Mouse (Mus musculus): Measurements from ENCODE around the gene Cdc34.
"Not testable (repeated sequence)": the region's sequence is repeated elsewhere in the genome, so short reads cannot be mapped to it uniquely, and the experiment has no call there.

The Cdc34 gene

DNA sequence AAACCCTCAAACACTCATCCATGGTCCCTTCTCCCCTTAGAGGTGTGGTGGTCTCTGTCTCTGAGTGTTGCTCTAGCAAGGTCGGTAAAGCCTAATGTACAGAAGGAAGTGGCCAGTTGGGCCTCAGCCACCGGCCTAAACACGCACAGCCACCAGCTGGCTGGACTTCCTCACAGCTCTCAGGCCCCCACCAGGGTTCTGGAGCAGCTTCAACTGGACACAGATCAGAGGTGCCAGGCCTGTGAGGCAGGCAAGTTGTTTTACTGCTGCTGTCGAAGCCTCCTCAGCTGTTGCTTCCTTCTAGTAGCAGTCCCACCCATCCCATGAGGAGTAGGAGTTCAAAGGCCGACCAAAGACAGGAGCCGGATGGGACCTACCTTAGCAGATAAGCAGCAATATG, 15.9 kb downstream of the Cdc34 start:
- DNase-seq: no peak

DNA sequence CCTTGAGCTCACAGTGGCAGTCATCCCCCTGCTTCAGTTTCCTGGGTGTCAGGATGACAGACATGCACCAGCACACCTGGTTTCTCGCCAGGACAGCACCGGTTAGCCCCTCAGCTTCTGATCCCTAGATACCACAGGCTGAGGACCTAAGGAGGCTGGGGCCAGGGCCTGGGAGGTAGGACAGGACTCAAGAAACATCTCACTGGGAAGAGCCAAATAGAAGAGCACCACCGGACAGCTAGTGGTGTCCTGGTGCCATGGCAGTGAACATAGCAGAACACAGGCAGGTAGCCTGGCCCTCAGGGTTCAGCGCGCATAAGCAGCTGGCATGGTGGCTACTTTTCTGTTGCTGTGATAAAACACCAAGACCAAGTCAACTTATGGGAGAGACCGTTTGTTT, 16.5 kb downstream of the Cdc34 start:
- no peak for DNase-seq

DNA sequence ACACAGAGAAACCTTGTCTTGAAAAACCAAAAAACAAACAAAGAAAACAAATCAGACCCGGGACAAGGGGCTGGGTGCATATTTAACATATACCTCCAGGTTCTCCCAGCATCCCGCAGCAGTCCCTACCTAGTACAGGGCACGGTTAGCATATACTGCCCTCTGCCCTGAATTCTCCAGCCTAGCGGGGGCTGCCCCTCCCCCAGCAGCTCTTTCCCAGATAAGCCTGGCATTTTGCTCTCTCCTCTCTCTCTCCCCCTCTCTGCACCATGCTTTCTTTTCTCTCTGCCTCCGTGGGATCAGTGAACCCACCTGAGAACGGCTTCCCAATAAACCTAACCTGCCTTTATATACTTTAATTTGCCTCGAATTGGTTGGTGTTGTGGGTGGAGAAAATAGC, 18.7 kb downstream of the Cdc34 start:
- DNase-seq: no peak

DNA sequence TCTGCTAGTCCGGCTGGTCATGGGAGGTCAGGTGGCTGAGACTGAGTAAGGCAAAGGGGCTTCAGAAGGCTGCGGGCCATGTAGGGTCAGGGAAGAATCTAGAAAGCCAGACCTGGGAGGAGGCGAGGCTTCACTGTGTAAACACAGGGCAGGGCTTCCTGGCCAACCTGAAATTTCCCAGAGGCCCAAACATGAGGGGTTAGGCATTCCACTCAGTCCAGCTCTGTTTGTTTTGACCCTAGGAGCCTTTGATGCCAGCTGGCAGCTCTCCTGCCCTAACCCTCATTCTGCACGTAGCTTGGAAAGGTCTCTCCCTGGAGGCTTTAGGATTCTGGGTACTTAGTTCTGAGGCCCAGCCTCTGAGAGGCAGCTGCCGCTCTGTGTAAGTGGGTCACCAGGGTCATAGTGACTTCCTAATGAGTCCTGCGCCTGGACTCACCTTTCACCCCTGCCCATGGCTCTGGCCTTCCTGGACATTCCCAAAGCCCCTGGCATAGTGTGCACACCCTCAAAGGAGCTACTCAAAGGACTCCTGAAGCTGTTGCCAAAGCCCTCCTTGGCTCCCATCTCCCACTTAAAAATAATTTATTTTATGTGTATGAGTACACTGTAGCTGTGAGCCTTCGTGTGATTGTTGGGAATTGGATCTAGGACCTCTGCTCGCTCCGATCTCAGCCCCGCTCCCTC, 19.6 kb downstream of the Cdc34 start:
- peak; percentile 77 for DNase-seq

DNA sequence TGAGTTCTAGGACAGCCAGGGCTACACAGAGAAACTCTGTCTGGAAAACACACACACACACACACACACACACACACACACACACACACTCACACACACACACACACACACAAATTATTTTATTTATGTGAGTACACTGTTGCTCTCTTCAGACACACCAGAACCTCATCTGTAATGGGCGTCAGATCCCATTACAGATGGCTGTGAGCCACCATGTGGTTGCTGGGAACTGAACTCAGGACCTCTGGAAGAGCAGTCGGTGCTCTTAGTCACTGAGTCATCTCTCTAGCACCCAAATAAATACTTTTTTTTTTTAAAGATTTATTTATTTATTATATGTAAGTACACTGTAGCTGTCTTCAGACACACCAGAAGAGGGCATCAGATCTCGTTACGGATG, 21.0 kb downstream of the Cdc34 start:
- not testable (repeated sequence) for DNase-seq

DNA sequence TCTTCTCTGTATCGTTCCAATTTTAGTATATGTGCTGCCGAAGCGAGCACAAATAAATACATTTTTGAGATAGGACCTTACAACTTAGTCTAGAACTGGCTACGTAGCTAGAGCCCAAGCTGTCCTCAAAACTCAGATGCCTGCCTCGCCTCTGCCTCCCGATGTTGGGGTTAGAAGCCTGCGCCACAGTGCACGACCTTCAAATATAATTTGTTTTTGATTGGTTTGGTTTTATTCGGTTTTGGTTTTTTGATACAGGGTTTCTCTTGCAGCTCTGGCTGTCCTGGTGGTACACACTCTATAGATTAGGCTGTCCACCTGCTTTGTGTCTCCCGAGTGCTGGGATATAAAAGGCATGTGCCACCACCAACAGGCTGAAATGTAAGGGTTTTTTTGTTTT, 21.5 kb downstream of the Cdc34 start:
- DNase-seq: no peak

DNA sequence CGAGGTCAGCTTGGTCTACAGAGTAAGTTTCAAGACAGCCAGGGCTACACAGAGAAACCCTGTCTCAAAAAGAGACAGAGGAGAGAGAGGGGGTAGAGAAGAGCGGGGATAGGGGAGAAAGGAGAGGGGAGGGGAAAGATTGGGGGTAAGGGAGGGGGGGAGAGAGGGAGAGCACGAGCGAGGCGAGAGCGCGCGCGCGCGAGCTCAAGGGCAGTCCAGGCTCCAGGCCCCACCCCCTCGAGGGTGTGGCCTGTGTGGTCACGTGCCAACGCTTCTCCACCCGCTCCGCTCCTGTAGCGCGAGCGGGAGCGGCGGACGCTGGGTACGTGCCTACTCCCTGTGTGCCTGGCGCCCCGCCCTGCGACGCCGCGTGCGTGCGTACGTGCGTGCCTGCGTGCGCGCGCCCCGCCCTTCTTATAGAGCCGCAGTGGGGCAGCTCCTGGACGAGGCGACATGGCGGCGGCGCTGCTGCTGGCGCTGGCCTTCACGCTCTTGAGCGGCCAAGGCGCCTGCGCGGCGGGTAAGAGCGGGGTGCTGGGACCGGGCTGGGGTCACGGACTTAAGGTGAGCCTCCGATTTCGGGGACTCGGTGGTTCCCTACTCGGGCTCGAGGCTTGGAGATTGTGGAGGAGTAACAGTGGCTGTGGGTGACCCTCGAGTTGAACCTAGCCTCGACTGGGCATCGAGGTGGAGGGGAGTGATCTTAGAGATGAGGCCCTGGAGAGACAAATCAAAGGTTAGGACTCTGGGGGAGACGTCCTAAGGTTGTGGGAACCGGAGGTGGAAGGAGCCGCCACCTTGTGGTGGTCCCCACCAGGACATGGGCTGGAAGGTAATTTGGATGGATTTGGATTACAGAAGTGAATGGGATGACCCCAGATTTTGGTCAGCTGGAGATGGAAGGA, 22.3 kb downstream of the Cdc34 start, which contains the start of gene Bsg:
Bsg (plus strand) TSS at position 427 of the 905 bp plus-strand sequence.
- peak; percentile 99 for DNase-seq

DNA sequence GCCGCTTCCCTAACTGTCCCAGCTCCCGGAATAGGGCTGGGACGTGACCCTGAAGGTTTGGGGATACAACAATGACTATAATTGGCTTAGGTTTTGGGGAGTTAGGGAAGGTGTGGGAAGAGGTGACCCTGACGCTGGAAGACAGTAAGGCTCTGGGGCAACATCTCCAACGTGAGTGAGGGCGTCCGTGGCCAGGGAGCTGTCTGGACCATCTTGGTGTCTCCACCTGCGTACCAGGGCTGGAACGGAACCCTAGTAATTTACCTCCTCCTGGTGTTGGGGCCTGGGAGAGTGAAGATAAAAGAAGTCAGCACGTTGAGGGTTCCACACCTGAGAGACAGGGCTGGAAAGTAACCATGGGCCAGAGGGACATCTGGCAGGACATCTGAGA, 23.0 kb downstream of the Cdc34 start:
- no peak for DNase-seq

DNA sequence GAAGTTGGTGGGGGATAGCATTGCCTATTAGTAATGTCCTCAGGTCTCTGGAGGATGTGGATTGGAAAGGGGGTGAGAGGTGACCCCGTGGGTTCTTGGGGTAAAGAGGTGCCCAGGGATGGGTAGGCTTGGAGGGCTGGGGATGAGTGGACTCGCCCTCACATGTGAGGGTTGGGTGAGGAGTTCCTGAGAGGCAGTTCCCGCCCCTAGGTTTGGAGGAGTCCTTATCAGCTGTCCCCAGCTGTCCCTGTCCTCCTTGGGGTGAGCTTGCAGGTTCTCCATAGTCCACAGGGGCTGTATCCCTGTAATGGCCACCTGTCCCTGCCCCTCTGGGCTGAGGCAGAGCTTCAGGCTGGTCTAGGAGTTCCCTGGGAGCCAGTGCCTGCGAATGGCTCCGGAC, 24.0 kb downstream of the Cdc34 start:
- DNase-seq: no peak

DNA sequence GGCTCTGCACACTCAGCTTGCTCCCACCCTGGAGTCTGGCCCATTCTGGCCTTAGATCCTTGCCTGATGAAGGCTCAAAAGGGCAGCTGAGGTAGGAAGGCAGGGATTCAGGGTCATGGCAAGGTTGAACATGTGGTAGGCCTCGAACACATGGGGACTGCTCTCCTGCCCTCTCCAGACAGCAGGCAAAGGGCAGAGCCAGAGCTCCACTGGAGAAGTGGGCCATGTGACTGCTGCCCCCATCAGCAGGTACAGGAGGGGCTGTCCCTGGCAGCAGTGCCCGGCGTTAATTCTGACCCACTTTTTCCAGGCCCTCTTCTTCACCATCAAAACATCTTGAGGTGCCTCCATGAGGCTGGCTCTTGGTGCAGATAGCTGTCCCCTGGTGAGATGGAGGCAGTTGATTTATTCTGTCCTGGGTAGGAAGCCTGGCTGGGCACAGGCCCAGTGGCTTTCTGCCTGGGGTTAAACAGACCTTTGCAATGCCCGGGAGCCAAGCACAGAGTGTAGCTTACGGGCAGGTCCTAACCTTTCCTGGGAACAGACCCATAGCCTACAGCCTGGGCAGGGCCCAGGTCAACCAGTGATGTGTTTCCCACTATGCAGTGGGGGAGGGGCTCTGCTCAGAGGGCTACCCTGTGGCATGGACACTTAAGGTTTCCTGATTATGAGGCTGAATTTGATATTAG, 24.6 kb downstream of the Cdc34 start:
- peak; percentile 53 for DNase-seq

DNA sequence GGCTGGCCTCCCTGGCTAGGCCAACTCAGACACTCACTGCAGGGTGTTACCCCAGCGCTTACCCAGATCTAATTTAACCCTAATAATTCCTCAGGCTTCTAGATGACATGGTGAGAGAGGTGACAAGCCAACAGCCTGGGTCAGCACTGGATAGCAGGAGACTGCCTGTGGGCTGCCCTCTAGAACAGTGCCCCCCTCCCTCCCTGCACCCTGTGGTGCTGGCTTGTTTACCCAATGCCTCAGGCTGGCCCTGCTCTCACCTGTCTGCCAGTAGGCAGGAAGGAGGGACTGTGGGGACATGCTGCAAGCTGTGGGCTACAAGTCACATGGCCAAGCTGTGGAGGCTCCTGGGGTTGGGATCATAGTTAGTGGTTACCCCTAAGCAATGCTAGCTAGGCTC, 25.2 kb downstream of the Cdc34 start:
- DNase-seq: no peak

DNA sequence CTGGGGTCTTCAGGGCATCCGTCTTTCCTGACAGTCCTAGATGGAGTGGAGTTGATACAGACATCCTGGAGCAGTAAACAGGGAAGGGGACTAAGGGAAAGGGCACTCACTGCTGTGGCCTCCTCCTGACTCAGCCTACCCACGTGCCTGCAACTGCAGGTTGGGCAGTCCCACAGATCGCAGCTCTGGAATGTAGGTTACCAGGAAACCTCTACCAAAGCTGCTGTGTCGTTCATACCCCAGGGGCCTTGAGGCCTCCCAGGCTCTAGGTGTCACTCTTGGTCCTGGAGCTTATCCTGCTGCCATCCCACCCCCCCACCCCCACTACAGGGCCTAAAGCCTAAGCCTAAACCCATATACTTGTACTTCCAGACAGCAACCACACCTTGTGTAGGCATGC, 25.8 kb downstream of the Cdc34 start:
- DNase-seq: no peak

DNA sequence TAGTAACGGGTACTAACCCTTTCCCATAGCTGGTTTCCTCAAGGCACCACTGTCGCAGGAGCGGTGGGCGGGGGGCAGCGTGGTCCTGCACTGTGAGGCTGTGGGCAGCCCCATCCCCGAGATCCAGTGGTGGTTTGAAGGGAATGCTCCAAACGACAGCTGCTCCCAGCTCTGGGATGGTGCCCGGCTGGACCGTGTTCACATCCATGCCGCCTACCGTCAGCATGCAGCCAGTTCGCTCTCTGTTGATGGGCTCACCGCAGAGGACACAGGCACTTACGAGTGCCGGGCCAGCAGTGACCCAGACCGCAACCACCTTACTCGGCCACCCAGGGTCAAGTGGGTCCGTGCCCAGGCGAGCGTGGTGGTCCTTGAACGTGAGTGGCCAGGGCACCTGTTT, 26.7 kb downstream of the Cdc34 start:
- DNase-seq: no peak

DNA sequence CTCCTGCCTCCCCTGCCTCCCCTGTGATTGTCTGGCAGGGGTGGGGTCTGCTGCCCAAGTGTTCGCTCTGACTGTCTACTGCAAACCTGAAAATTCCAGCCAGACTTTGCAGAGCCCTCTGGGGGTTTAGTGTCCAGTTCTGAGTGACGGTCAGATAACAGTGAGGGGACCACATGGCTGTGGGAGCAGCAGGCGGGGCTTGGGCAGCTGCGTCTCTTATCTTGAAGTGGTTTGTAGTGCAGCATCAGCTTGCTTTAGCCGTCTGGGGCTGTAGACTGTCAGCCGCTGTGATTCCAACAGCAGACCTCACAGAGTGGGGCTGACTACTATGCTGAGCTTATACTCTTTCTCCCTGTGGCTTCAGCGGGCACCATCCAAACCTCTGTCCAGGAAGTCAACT, 27.3 kb downstream of the Cdc34 start:
- DNase-seq: no peak

DNA sequence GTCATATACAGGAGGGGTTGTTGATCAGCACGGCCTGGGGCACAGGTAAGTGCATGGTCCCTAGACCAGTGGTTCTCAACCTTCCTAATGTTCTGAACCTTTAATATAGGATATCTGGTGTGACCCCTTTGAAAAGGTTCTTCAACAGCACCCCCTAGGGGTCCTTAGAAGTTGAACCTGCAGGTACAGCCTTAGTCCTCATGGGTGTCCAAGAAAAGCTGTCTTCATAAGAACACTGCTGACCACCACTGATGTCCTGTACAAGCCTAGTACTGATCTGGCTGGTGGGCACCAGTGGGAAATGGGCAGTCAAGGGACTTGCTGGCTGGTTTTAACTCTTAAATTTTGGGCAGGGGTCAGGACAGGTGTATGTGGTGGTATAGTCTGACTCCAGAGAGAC, 30.0 kb downstream of the Cdc34 start:
- no peak for DNase-seq

DNA sequence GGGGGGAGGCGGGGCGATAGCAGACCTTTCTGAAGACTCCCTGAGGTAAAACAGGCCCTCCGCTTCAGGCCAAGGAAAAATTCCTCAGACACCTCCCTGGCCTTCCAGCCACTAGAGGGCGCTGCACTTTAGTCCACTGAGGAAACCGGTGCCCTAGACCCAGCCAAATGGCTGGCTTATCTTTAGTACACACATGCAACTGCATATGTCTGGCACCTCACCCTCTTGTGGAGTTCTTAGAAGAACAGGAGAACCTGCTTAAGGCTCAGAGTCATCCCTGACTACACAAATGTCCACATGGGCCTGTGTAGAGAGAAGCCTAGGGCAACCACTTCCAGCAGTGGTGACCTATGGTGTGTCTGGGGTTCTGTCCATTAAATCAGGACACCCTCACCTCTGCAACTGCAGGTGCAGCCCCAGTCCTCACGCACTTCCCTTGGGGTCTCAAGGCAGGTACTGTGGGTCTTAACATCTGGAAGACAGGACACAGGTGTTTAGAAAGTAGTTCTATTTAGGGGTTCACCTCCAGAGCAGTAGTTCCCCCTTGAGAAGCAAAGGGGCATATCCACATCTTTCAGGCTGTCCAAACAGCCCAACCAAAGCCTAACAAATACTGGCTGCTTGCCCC, 30.6 kb downstream of the Cdc34 start:
- DNase-seq: peak; percentile 62

DNA sequence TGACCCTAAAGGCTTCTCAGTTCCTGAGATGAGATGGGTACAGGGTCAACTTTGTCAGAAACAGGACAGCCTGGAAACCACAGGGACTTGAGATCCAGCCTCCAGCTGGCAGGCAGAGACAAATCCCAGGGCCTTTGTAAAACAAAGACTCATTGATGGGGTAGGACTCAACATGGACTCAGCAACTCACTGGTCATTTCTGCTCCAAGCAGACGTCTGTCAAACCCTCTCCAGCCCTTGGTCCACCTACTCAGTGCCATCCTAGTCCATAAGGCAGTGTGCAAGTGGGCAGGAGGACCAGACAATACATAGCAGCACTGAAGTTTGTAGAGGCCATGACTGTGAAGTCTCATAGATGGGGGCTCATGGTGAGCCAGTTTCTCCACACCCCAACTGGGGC, 31.2 kb downstream of the Cdc34 start:
- no peak for DNase-seq

DNA sequence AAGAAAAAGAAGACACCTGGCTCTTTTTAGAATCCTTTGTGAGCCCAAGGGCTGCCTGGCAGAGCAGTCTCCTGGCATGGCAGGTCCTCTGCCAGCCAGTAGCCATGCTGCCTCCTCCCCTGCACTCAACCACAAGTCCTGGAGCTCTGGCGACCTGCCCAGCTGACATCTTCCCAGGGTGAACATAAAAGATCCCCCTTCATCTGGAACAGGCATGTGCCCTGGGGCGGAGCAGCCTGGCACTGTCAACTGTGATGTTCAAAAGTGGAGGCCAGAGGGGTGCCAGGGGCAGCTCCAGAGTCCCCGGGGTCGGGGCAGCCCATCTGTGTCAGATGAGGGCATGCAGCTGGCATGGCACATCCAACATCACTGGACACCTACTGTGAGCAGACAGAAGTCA, 33.0 kb downstream of the Cdc34 start:
- no peak for DNase-seq

DNA sequence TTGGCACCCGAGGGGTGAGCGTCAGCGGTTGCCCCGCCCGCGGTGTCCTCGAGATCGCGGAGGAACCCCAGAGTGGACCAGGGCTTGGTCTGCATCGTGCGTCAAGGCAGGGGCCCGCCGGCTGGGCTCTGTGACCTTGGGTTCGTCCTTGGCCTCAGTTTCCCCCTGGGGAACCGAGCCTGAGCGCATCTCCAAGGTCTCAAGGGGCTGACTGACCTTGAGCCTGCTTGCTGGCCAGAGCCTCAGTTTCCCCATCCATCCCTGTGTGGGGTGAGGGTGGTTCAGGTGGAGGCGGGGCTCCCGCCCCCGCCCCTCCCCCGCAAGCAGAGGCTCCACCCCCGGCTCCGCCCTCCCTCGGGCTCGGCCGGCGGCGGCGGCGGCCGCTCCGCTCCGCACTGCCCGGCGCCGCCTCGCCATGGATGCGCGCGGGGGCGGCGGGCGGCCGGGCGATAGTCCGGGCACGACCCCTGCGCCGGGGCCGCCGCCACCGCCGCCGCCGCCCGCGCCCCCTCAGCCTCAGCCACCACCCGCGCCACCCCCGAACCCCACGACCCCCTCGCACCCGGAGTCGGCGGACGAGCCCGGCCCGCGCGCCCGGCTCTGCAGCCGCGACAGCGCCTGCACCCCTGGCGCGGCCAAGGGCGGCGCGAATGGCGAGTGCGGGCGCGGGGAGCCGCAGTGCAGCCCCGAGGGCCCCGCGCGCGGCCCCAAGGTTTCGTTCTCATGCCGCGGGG, 34.4 kb downstream of the Cdc34 start, which contains the start of gene Hcn2:
Hcn2 (plus strand) TSS at position 381 of the 734 bp plus-strand sequence.
- no peak for DNase-seq

DNA sequence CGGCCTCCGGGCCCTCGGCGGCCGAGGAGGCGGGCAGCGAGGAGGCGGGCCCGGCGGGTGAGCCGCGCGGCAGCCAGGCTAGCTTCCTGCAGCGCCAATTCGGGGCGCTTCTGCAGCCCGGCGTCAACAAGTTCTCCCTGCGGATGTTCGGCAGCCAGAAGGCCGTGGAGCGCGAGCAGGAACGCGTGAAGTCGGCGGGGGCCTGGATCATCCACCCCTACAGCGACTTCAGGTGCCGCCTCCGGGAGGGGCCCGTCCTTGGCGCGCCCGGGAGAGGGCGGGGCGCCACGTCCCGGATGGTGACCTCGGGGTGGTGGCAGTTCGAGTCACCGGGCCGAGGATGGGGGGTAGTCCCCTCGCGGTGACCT, 35.0 kb downstream of the Cdc34 start:
- no peak for DNase-seq

DNA sequence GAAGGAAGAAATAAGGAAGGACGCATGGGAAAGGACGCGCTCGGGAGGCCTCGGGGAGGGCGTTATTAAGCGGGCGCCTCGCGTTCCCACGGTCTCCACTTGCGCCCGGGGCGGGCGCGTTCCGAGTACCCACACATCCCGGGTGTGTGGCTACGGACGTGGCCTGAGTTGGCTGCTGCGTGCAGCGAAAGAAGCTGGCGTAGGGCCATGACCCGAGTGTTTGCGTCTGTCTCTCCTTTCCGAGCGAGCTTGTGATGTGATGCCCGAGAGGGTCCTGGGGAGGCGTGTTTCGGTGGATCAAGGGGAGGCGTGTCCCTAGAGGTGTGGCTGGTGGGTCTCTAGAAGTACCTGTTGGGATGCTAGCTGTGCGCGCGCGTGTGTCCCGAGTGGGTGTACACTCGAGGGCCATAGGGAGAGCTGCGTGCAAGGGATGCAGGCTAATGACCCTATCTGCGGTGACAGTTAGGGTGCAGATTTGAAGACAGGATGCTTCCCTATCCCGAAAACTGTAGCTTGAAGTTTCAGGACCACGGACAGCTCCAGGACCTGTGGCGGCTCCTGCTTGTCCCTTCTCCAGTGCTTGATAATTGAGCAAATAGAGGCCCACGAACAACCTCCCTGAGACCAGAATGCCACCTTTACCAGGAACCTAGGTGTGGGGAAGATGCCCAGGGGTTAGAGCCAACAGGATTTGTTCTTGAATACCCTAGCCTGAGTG, 35.8 kb downstream of the Cdc34 start:
- DNase-seq: no peak

DNA sequence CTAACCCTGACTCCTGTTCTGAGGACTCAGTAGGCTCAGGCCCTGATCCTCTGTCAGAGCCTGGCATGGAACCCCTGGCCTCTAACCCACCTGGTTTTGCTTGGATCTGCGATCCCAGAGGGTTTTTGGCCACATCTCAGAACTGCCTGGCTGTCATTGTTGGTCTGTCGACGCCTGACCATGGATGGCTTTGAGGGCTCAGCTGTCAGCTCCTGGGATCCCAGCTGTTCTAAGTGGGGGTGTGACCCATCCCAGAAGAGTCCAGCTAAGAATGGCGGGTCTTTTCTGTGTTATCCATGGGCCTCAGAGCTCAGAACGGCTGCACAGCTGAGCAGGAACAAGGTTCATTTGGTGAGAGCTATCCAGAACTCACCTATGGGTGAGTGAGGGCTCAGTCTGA, 39.1 kb downstream of the Cdc34 start:
- DNase-seq: no peak

All from kidney, adult 11 months (tissue).